Mouse (Mus musculus) bone marrow macrophage, adult 2 months (primary cell): ENCODE results near the gene Galnt17.

Source experiments
- CTCF ChIP-seq: IDR thresholded peaks from 2 replicates; pipeline ENCODE4 v1.5.1; 2012; ENCODE audit warnings: low read depth, mild to moderate bottlenecking, low read length, moderate library complexity
- POLR2A ChIP-seq: IDR thresholded peaks from 2 replicates; pipeline ENCODE4 v1.6.1; 2012; ENCODE audit warnings: mild to moderate bottlenecking, low read depth, low read length, borderline replicate concordance

DNA sequence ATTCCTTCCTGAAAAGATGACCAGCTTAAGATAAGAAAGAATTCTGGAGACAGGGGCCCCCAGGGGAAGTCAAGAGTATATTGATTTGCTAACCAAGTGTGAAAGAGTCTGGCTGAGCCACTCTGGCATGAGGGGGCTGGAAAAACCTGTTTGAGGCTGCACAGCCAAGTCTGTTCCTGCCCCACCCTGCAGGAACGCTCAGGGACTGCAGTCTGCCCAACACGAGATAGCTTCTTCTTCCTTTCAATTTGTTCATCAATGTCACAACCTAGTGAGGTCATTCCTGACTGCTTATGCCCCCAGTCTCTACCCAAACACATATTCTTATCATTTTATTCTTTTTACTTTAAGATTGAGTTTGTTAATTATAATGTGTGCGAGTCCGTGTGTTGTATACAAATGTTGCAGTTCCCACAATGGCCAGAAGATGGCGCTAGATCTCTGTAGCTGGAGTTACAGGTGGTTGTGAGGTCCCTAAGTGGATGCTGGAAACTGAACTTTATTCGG is 357.4 kb downstream of the Galnt17 start:
- TF ChIP-seq CTCF (no peak), POLR2A (no peak)
